Mouse (Mus musculus) lung, embryonic 15.5 days (tissue): ENCODE data around the gene Ctdspl. TPM values are rescaled to one million over a fixed set of nuclear protein-coding genes. Genes with fewer than 3 reads are reported as not detected.

Source experiments
- ATAC-seq: fragments of 200-750 bp; cut with Nextera tagmentation; 2 replicates; pipeline ENCODE4 v1.8.0; 2017; ENCODE audit warnings: moderate number of reproducible peaks, borderline replicate concordance; ENCODE audit not compliant: low FRiP score, low TSS enrichment; ENCODE audit errors: extremely low read depth
- H3K27ac ChIP-seq: fragments of 300-500 bp; sonication (generic); 2 replicates; pipeline ENCODE4 v1.5.1; 2015; ENCODE audit warnings: moderate library complexity, mild to moderate bottlenecking, inconsistent platforms
- H3K27me3 ChIP-seq: fragments of 300-500 bp; sonication (generic); 2 replicates; pipeline ENCODE4 v1.6.1; 2015; ENCODE audit warnings: inconsistent platforms
- H3K36me3 ChIP-seq: fragments of 300-500 bp; sonication (generic); 2 replicates; pipeline ENCODE4 v1.6.1; 2015; ENCODE audit warnings: inconsistent platforms
- H3K4me1 ChIP-seq: fragments of 300-500 bp; sonication (generic); 2 replicates; pipeline ENCODE4 v1.6.1; 2015; ENCODE audit warnings: inconsistent platforms
- H3K4me2 ChIP-seq: fragments of 300-500 bp; sonication (generic); 2 replicates; pipeline ENCODE4 v1.6.1; 2015; ENCODE audit warnings: inconsistent platforms, mild to moderate bottlenecking, moderate library complexity
- H3K4me3 ChIP-seq: fragments of 300-500 bp; sonication (generic); 2 replicates; pipeline ENCODE4 v1.5.1; 2015; ENCODE audit warnings: mild to moderate bottlenecking, inconsistent platforms
- H3K9ac ChIP-seq: fragments of 300-500 bp; sonication (generic); 2 replicates; pipeline ENCODE4 v1.6.1; 2015; ENCODE audit warnings: inconsistent platforms
- H3K9me3 ChIP-seq: fragments of 300-500 bp; sonication (generic); 2 replicates; pipeline ENCODE4 v1.6.1; 2016; ENCODE audit warnings: inconsistent platforms
- WGBS: fragments of 180-500 bp; shearing (Covaris S2); methylation state at CpG from one replicate; pipeline ENCODE4 v1.1.7; 2015; 5-methylcytosine and 5-hydroxymethylcytosine counted together
- polyA plus RNA-seq: library from polyadenylated mRNA; unstranded; fragments of >200 nt; fragmentation: Nextera tagmentation; extraction: Ambion mirVana; gene quantifications from 2 replicates; pipeline ENCODE4 v1.2.1, GENCODE M21; 2015

The Ctdspl gene
- polyA plus RNA-seq, 1 experiment from 2014 or later = 22.2 TPM

GRCm38 (mm10) chr9:118921926-118922325 is 4.3 kb upstream of the Ctdspl start:
- Histone ChIP-seq H3K4me3 (no peak overlapping the region), H3K9ac (no peak overlapping the region), H3K36me3 (no peaks in the 10 kb centered on the region), H3K4me1 (peaks cover 14% of the 10 kb centered on the region), H3K9me3 (no peaks in the 10 kb centered on the region), H3K27me3 (no peaks in the 10 kb centered on the region), H3K27ac (no peak overlapping the region), H3K4me2 (no peak overlapping the region)
- WGBS = 72% methylated on average over 3 of the region's 3 CpGs
- no peak for ATAC-seq

- Histone ChIP-seq H3K4me1 (peaks cover 39% of the 10 kb centered on the region), H3K9ac (peak overlapping the region; percentile 53; the same call in 1 of the 2 replicates), H3K27me3 (no peaks in the 10 kb centered on the region), H3K4me2 (peak overlapping the region; percentile 88), H3K4me3 (peak overlapping the region; percentile 86), H3K27ac (peak overlapping the region; percentile 89), H3K9me3 (no peaks in the 10 kb centered on the region), H3K36me3 (no peaks in the 10 kb centered on the region)
- ATAC-seq = no peak
- 15% methylated on average over 16 of the region's 16 CpGs for WGBS
These were observed 1.6 kb upstream of the Ctdspl start for GRCm38 (mm10) chr9:118924554-118925085.

GRCm38 (mm10) chr9:118925286-118926110 is 755 bp upstream of the Ctdspl start:
- Histone ChIP-seq H3K9me3 (no peaks in the 10 kb centered on the region), H3K4me2 (peak overlapping the region; percentile 88), H3K9ac (peak overlapping the region; percentile 92), H3K27me3 (no peaks in the 10 kb centered on the region), H3K27ac (peak overlapping the region; percentile 89), H3K4me3 (peak overlapping the region; percentile 86), H3K36me3 (no peaks in the 10 kb centered on the region), H3K4me1 (peaks cover 47% of the 10 kb centered on the region)
- ATAC-seq = peak; percentile 87
- under 1% methylated on average over 53 of the region's 53 CpGs for WGBS

GRCm38 (mm10) chr9:118926688-118927321 is 552 bp downstream of the Ctdspl start:
- Histone ChIP-seq H3K9ac (peak overlapping the region; percentile 92), H3K4me2 (peak overlapping the region; percentile 88), H3K4me3 (peak overlapping the region; percentile 86), H3K4me1 (peaks cover 51% of the 10 kb centered on the region), H3K9me3 (no peaks in the 10 kb centered on the region), H3K27me3 (no peaks in the 10 kb centered on the region), H3K36me3 (no peaks in the 10 kb centered on the region), H3K27ac (peak overlapping the region; percentile 89)
- no peak for ATAC-seq
- WGBS = 1% methylated on average over 49 of the region's 68 CpGs

- 5% methylated on average over 8 of the region's 8 CpGs for WGBS
- Histone ChIP-seq H3K4me1 (peaks cover 51% of the 10 kb centered on the region), H3K9me3 (no peaks in the 10 kb centered on the region), H3K27ac (peak overlapping the region; percentile 89), H3K9ac (peak overlapping the region; percentile 92), H3K36me3 (no peaks in the 10 kb centered on the region), H3K4me2 (peak overlapping the region; percentile 88), H3K27me3 (no peaks in the 10 kb centered on the region), H3K4me3 (peak overlapping the region; percentile 86)
- ATAC-seq = 0 out of 2 replicates have a peak, but pooled peaks have one; percentile 6
These were observed 1.2 kb downstream of the Ctdspl start for GRCm38 (mm10) chr9:118927501-118927900.

- H3K9ac ChIP-seq = peak overlapping the region; percentile 92
- WGBS = 37% methylated on average over 2 of the region's 2 CpGs
- H3K4me2 ChIP-seq = peak overlapping the region; percentile 88
- H3K4me1 ChIP-seq = peaks cover 51% of the 10 kb centered on the region
- H3K9me3 ChIP-seq = no peaks in the 10 kb centered on the region
- no peaks in the 10 kb centered on the region for H3K36me3 ChIP-seq
- no peaks in the 10 kb centered on the region for H3K27me3 ChIP-seq
- H3K27ac ChIP-seq = peak overlapping the region; percentile 89
- peak overlapping the region; percentile 86 for H3K4me3 ChIP-seq
- ATAC-seq = no peak
These were observed 1.8 kb downstream of the Ctdspl start for GRCm38 (mm10) chr9:118928007-118928406.

- Histone ChIP-seq H3K9me3 (no peaks in the 10 kb centered on the region), H3K27me3 (no peaks in the 10 kb centered on the region), H3K4me1 (peaks cover 51% of the 10 kb centered on the region), H3K4me2 (peak overlapping the region; percentile 88), H3K27ac (peak overlapping the region; percentile 89), H3K36me3 (no peaks in the 10 kb centered on the region), H3K4me3 (peak overlapping the region; percentile 86), H3K9ac (peak overlapping the region; percentile 18; the same call in 1 of the 2 replicates)
- ATAC-seq = no peak
- WGBS = 19% methylated on average over 7 of the region's 7 CpGs
These were observed 2.4 kb downstream of the Ctdspl start for GRCm38 (mm10) chr9:118928656-118929055.

- ATAC-seq = no peak
- Histone ChIP-seq H3K4me3 (no peak overlapping the region), H3K27me3 (no peaks in the 10 kb centered on the region), H3K9me3 (no peaks in the 10 kb centered on the region), H3K9ac (no peak overlapping the region), H3K36me3 (no peaks in the 10 kb centered on the region), H3K4me1 (peaks cover 48% of the 10 kb centered on the region), H3K4me2 (no peak overlapping the region), H3K27ac (no peak overlapping the region)
- 67% methylated on average over 9 of the region's 9 CpGs for WGBS
These were observed 4.4 kb downstream of the Ctdspl start for GRCm38 (mm10) chr9:118930611-118931010.

GRCm38 (mm10) chr9:118933800-118934199 is 7.5 kb downstream of the Ctdspl start:
- peaks cover 40% of the 10 kb centered on the region for H3K4me1 ChIP-seq
- no peaks in the 10 kb centered on the region for H3K36me3 ChIP-seq
- no peak overlapping the region for H3K4me2 ChIP-seq

GRCm38 (mm10) chr9:118934319-118934718 is 8.1 kb downstream of the Ctdspl start:
- ATAC-seq = no peak
- peaks cover 38% of the 10 kb centered on the region for H3K4me1 ChIP-seq
- H3K4me2 ChIP-seq = no peak overlapping the region
- H3K9me3 ChIP-seq = no peaks in the 10 kb centered on the region
- no peaks in the 10 kb centered on the region for H3K27me3 ChIP-seq
- H3K36me3 ChIP-seq = no peaks in the 10 kb centered on the region
- H3K27ac ChIP-seq = no peak overlapping the region
- H3K9ac ChIP-seq = no peak overlapping the region
- H3K4me3 ChIP-seq = no peak overlapping the region
- 57% methylated on average over 12 of the region's 12 CpGs for WGBS

More at GRCm38 (mm10) chr9:118933800-118934199, 7.5 kb downstream of the Ctdspl start:
- H3K27me3 ChIP-seq = no peaks in the 10 kb centered on the region
- H3K4me3 ChIP-seq = no peak overlapping the region
- WGBS = 78% methylated on average over 9 of the region's 9 CpGs
- H3K27ac ChIP-seq = no peak overlapping the region
- ATAC-seq = no peak
- H3K9me3 ChIP-seq = no peaks in the 10 kb centered on the region
- no peak overlapping the region for H3K9ac ChIP-seq

GRCm38 (mm10) chr9:118935098-118935497 is 8.8 kb downstream of the Ctdspl start:
- WGBS = 70% methylated on average over 13 of the region's 13 CpGs
- Histone ChIP-seq H3K4me3 (no peak overlapping the region), H3K4me1 (peaks cover 38% of the 10 kb centered on the region), H3K4me2 (no peak overlapping the region), H3K9me3 (no peaks in the 10 kb centered on the region), H3K27me3 (no peaks in the 10 kb centered on the region), H3K9ac (no peak overlapping the region), H3K36me3 (no peaks in the 10 kb centered on the region), H3K27ac (no peak overlapping the region)
- no peak for ATAC-seq

GRCm38 (mm10) chr9:118936071-118936470 is 9.8 kb downstream of the Ctdspl start:
- Histone ChIP-seq H3K4me3 (no peak overlapping the region), H3K9ac (no peak overlapping the region), H3K36me3 (no peaks in the 10 kb centered on the region), H3K27ac (no peak overlapping the region), H3K27me3 (no peaks in the 10 kb centered on the region), H3K4me2 (no peak overlapping the region), H3K9me3 (no peaks in the 10 kb centered on the region), H3K4me1 (peaks cover 42% of the 10 kb centered on the region)
- 64% methylated on average over 12 of the region's 12 CpGs for WGBS
- no peak for ATAC-seq
